In the genomic region with DNA sequence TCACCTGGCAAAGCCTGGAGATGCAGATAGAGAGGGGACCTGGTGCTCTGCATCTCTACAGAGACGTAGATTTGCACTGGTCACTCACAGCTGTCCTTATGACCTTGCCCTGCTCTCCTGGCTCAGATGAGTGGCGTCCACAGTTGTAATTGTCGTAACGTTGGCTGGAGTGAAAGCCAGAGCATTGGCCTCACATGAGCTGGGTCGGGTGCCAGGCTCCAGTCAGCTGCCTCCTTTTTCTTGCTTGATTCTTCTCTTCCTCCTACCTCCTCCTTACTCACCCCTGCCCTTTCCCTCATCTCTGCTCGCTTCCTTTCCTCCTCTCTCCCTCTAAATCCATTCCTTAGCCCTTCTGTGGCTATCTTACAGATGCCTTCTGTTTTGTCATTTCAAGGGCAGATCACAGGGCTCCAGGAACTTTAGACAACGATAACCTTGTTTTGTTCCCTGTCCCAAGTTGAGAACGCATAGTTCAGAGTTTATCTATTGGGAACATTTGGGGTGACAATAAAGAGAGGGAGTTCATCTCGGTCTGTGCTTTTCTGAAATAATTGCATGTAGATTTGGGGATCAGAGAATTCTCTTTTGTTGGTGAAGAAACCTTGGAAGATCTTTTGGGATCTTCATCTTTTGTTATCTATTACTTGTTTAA, we compare ENCODE assay signal across 24 mouse cellular contexts.
DNase-seq lines count a peak whose midpoint lies in the region; ATAC-seq and TF ChIP-seq lines count a peak whose summit lies in the region.
"Had no signal": no experiment of that assay in that cellular context is flagged by ENCODE, and none has a peak within 500 bp of the region (broad histone marks: within the 10 kb centered on the region; RNA-seq: fewer than 3 reads in every experiment).

No protein-coding gene starts in this region.

- H3K4me3 ChIP-seq in gastrocnemius, adult 2 months = no peak overlapping the region
- no peak overlapping the region for H3K4me3 ChIP-seq in heart, embryonic 10.5 days
- H3K4me3 ChIP-seq in liver, adult 2 months (ENCODE audit: insufficient read depth, low read depth, low read length) = no peak overlapping the region
- H3K4me3 ChIP-seq in liver, embryonic 11.5 days (ENCODE audit: low read depth, low read length) = no peak overlapping the region
- H3K4me3 ChIP-seq: embryonic facial prominence, embryonic 15.5 days; forebrain, embryonic 10.5 days; heart, embryonic 15.5 days; limb, embryonic 12.5 days; lung, embryonic 15.5 days; midbrain, embryonic 10.5 days had no signal

- 0 out of 2 replicates have a peak, but pooled peaks cover 7% of the 10 kb centered on the region for H3K4me1 ChIP-seq in heart, embryonic 10.5 days
- H3K4me1 ChIP-seq in liver, adult 2 months (ENCODE audit: control insufficient read depth, insufficient read depth, low read length) = peaks cover 8% of the 10 kb centered on the region; the same call in 1 of the 2 replicates
- H3K4me1 ChIP-seq in liver, embryonic 11.5 days (replicated peaks; ENCODE audit: control insufficient read depth, insufficient read depth, low read length) = no peaks in the 10 kb centered on the region
- H3K4me1 ChIP-seq: embryonic facial prominence, embryonic 15.5 days; forebrain, embryonic 10.5 days; limb, embryonic 12.5 days; lung, embryonic 15.5 days; midbrain, embryonic 10.5 days had no signal

- H3K9me3 ChIP-seq in heart, embryonic 10.5 days = no peaks in the 10 kb centered on the region
- no peaks in the 10 kb centered on the region for H3K9me3 ChIP-seq in liver, embryonic 11.5 days (ENCODE audit: control insufficient read depth, low read length)
- H3K9me3 ChIP-seq: embryonic facial prominence, embryonic 15.5 days; forebrain, embryonic 10.5 days; G1E; heart, embryonic 15.5 days; limb, embryonic 12.5 days; lung, embryonic 15.5 days; midbrain, embryonic 10.5 days had no signal

- H3K9ac ChIP-seq in liver, adult 2 months (ENCODE audit: low read depth, low read length) = no peak overlapping the region
- no peak overlapping the region for H3K9ac ChIP-seq in liver, embryonic 11.5 days (ENCODE audit: low read depth, low read length)
- H3K9ac ChIP-seq: embryonic facial prominence, embryonic 15.5 days; forebrain, postnatal 0 days; heart, embryonic 15.5 days; hindbrain, embryonic 14.5 days; limb, embryonic 12.5 days; liver, embryonic 14.5 days; lung, embryonic 15.5 days had no signal

- TF ChIP-seq POLR2A in liver, adult 2 months (IDR thresholded peaks at IDR 0.05; ENCODE audit: extremely low read depth, insufficient read depth, low read length) = no peak

- H3K36me3 ChIP-seq in heart, embryonic 10.5 days = peaks cover 7% of the 10 kb centered on the region; the same call in 1 of the 2 replicates
- no peaks in the 10 kb centered on the region for H3K36me3 ChIP-seq in liver, adult 2 months (ENCODE audit: control insufficient read depth, insufficient read depth, low read length)
- no peaks in the 10 kb centered on the region for H3K36me3 ChIP-seq in liver, embryonic 11.5 days (ENCODE audit: control insufficient read depth, insufficient read depth, low read length)
- H3K36me3 ChIP-seq: embryonic facial prominence, embryonic 15.5 days; forebrain, embryonic 10.5 days; G1E; limb, embryonic 12.5 days; lung, embryonic 15.5 days; midbrain, embryonic 10.5 days had no signal

- no peak overlapping the region for H3K4me2 ChIP-seq in liver, embryonic 11.5 days
- H3K4me2 ChIP-seq: embryonic facial prominence, embryonic 15.5 days; heart, embryonic 15.5 days; hindbrain, embryonic 14.5 days; limb, embryonic 12.5 days; lung, embryonic 15.5 days had no signal

- no peak for ATAC-seq in liver, embryonic 11.5 days (replicated peaks; ENCODE audit: low FRiP score)
- ATAC-seq: activated CD4-positive, CD25-positive, alpha-beta regulatory T cell, adult 4 months; forebrain, postnatal 0 days had no signal

- H3K27ac ChIP-seq in gastrocnemius, adult 2 months = no peak overlapping the region
- H3K27ac ChIP-seq in heart, embryonic 10.5 days = no peak overlapping the region
- H3K27ac ChIP-seq in liver, adult 2 months (replicated peaks; ENCODE audit: insufficient read depth, low read depth, low read length) = peak overlapping the region; percentile 74
- no peak overlapping the region for H3K27ac ChIP-seq in liver, embryonic 11.5 days (ENCODE audit: low read depth, low read length)
- H3K27ac ChIP-seq: embryonic facial prominence, embryonic 15.5 days; forebrain, embryonic 10.5 days; heart, embryonic 15.5 days; hindbrain, embryonic 14.5 days; limb, embryonic 12.5 days; liver, embryonic 14.5 days; lung, embryonic 15.5 days; macrophage; midbrain, embryonic 10.5 days had no signal

- intact Hi-C loops in gastrocnemius, adult 2 months (cut with DNase I) = no loop called here
- intact Hi-C loops in gastrocnemius, postnatal 14 days (cut with DNase I; ENCODE audit: low total_unique reads) = no loop called here
- intact Hi-C loops in heart, postnatal 36 days (cut with DNase I) = no loop called here

- TF ChIP-seq CTCF in gastrocnemius, adult 2 months (IDR thresholded peaks at IDR 0.05) = no peak
- no peak for TF ChIP-seq CTCF in liver, adult 2 months (IDR thresholded peaks at IDR 0.05; ENCODE audit: low read depth, low read length)

- WGBS in heart, embryonic 10.5 days = 66% methylated on average over 9 of the region's 9 CpGs
- WGBS in liver, adult 2 months = 29% methylated on average over 9 of the region's 9 CpGs
- 82% methylated on average over 9 of the region's 9 CpGs for whole genome bisulfite sequencing in liver, embryonic 11.5 days

- no peaks in the 10 kb centered on the region for H3K79me2 ChIP-seq in liver, adult 2 months (ENCODE audit: control insufficient read depth, insufficient read depth, low read length)

- DNase-seq in gastrocnemius, adult 2 months = peak; percentile 45
- DNase-seq in gastrocnemius, postnatal 14 days = no peak
- peak; percentile 74 for DNase-seq in heart, embryonic 10.5 days (ENCODE audit: low spot score)
- DNase-seq in heart, postnatal 36 days = no peak
- peak; percentile 90 for DNase-seq in liver, adult 2 months (ENCODE audit: extremely low read depth, low read depth, low spot score)
- DNase-seq in liver, embryonic 11.5 days (ENCODE audit: low spot score) = no peak
- no peak for DNase-seq in cerebellum, postnatal 4 days (ENCODE audit: low spot score in 2 of 2)
- no peak for DNase-seq in lung, postnatal 25 days (ENCODE audit: low spot score)
- DNase-seq: cerebellum, adult 11-12 months; cerebellum, postnatal 14 days; forebrain, postnatal 0 days; right cerebral cortex, postnatal 14 days; thymus, adult 2 months had no signal

- H3K27me3 ChIP-seq in heart, embryonic 10.5 days (ENCODE audit: insufficient read depth, poor library complexity, severe bottlenecking) = no peaks in the 10 kb centered on the region
- no peaks in the 10 kb centered on the region for H3K27me3 ChIP-seq in liver, adult 2 months (ENCODE audit: control insufficient read depth, insufficient read depth, low read length)
- H3K27me3 ChIP-seq in liver, embryonic 11.5 days (replicated peaks; ENCODE audit: control insufficient read depth, insufficient read depth, low read length) = no peaks in the 10 kb centered on the region
- H3K27me3 ChIP-seq: embryonic facial prominence, embryonic 15.5 days; heart, embryonic 15.5 days; limb, embryonic 12.5 days; lung, embryonic 15.5 days had no signal

Comparison
In these comparisons a context has a peak if more than half of its experiments do, and no peak if none do; other contexts are left out.
1. DNase-seq: peak in gastrocnemius, adult 2 months (single experiment), heart, embryonic 10.5 days (single experiment) and liver, adult 2 months (single experiment); none in gastrocnemius, postnatal 14 days (single experiment), heart, postnatal 36 days (0 of 2), liver, embryonic 11.5 days (single experiment), cerebellum, postnatal 4 days (0 of 2) and lung, postnatal 25 days (single experiment).